Mouse (Mus musculus) hindbrain, embryonic 13.5 days (tissue): ENCODE measurements at regions not wholly inside any gene's neighbourhood (a gene's known extent, or its start where the extent isn't known, plus 50 kb on each side); places are given as distances from the start of the nearest gene placed in this dataset.
"Not testable (repeated sequence)": the region's sequence is repeated elsewhere in the genome, so short reads cannot be mapped to it uniquely, and the experiment has no call there.

Experiments used
- ATAC-seq: fragments of 200-750 bp; cut with Nextera tagmentation; 2 replicates; pipeline ENCODE4 v1.8.0; 2017; ENCODE audit warnings: moderate TSS enrichment; ENCODE audit not compliant: low FRiP score
- H3K27ac ChIP-seq: fragments of 300-500 bp; sonication (generic); 2 replicates; pipeline ENCODE4 v1.5.1; 2015; ENCODE audit warnings: inconsistent platforms, mild to moderate bottlenecking, moderate library complexity
- H3K27me3 ChIP-seq: fragments of 300-500 bp; sonication (generic); 2 replicates; pipeline ENCODE4 v1.6.1; 2015; ENCODE audit warnings: mild to moderate bottlenecking, inconsistent platforms
- H3K36me3 ChIP-seq: fragments of 300-500 bp; sonication (generic); 2 replicates; pipeline ENCODE4 v1.6.1; 2015; ENCODE audit warnings: mild to moderate bottlenecking, inconsistent platforms
- H3K4me1 ChIP-seq: fragments of 300-500 bp; sonication (generic); replicated peaks from 2 replicates; pipeline ENCODE4 v1.6.1; 2015; ENCODE audit warnings: inconsistent platforms
- H3K4me2 ChIP-seq: fragments of 300-500 bp; sonication (generic); 2 replicates; pipeline ENCODE4 v1.6.1; 2015; ENCODE audit warnings: inconsistent platforms, mild to moderate bottlenecking, moderate library complexity
- H3K4me3 ChIP-seq: fragments of 300-500 bp; sonication (generic); 2 replicates; pipeline ENCODE4 v1.5.1; 2015; ENCODE audit warnings: mild to moderate bottlenecking, inconsistent platforms
- H3K9ac ChIP-seq: fragments of 300-500 bp; sonication (generic); 2 replicates; pipeline ENCODE4 v1.6.1; 2015; ENCODE audit warnings: mild to moderate bottlenecking, inconsistent platforms
- H3K9me3 ChIP-seq: fragments of 300-500 bp; sonication (generic); 2 replicates; pipeline ENCODE4 v1.6.1; 2016; ENCODE audit warnings: inconsistent platforms
- WGBS: fragments of 180-500 bp; shearing (Covaris S2); methylation state at CpG from one replicate; pipeline ENCODE4 v1.1.7; 2015; 5-methylcytosine and 5-hydroxymethylcytosine counted together

DNA sequence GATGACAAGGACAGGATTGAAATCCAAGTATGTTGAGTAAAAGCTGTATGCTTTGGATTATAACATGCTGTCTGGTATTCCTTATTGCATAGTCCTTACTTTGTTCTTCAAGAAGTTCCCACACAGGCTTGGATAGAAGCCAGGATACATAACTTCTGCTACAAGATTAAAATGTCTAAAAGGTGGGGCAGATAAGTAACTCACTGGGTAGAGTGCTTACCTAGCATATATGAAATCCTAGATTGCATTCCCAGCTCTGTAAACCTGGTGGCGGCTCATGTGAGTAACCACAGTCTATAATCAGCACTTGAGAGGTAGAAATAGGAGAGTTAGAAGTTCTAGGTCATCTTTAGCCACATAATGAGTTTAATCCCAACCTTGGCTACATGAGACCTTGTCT lies 126.0 kb upstream of the Try4 start:
- H3K27ac ChIP-seq = no peak overlapping the region

DNA sequence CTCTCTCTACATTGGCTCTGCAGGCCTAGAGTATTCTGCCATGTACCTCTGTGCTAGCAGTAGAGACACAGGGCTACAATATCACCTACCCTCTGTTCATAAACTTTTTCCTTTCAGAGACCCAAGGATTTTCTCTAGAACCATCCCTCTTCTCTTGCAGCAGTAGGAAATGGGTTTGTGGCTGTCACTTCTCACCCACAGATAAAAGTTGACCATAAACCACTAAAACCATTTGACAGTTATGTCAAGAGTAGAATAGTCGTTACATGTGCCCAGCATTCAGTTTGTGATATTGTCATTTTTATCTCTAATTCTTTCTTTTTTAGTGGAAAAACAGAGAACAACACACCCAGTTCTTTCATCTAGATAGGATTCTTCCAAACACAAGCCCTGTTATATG lies 128.2 kb upstream of the 2210010C04Rik start:
- WGBS = 81% methylated on average over 1 of the region's 1 CpGs
- no peak for ATAC-seq
- H3K9me3 ChIP-seq = no peaks in the 10 kb centered on the region

More for the DNA sequence above, 126.0 kb upstream of the Try4 start:
- H3K9me3 ChIP-seq = no peaks in the 10 kb centered on the region
- no peak overlapping the region for H3K9ac ChIP-seq
- H3K4me3 ChIP-seq = no peak overlapping the region
- H3K36me3 ChIP-seq = no peaks in the 10 kb centered on the region
- no peaks in the 10 kb centered on the region for H3K4me1 ChIP-seq
- no peak overlapping the region for H3K4me2 ChIP-seq
- no peak for ATAC-seq
- 90% methylated on average over 1 of the region's 1 CpGs for WGBS
- no peaks in the 10 kb centered on the region for H3K27me3 ChIP-seq

DNA sequence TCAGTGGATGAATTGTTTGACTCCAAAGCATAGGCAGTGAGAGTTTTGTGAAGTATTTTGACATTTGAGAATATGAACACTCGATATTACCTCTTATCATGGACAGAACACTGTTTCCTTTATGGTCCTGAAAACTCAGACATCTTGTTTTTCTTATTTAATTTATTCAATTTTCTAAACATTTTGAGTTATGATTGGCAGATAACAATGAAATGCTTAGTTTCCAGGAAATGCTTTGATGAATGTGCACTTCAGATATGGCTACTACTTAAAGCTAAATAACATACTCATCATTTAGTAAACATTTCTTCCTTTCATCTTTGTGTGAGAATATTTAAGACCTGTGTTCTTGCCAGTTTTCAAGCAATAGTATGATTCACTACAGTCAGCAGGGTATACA lies 126.4 kb upstream of the 2210010C04Rik start:
- Histone ChIP-seq H3K36me3 (no peaks in the 10 kb centered on the region), H3K9ac (no peak overlapping the region), H3K4me2 (no peak overlapping the region), H3K27me3 (no peaks in the 10 kb centered on the region), H3K27ac (no peak overlapping the region), H3K4me3 (no peak overlapping the region), H3K4me1 (no peaks in the 10 kb centered on the region), H3K9me3 (no peaks in the 10 kb centered on the region)
- no peak for ATAC-seq
- 81% methylated on average over 1 of the region's 1 CpGs for WGBS

More for the DNA sequence above, 128.2 kb upstream of the 2210010C04Rik start:
- Histone ChIP-seq H3K27me3 (no peaks in the 10 kb centered on the region), H3K9ac (no peak overlapping the region), H3K36me3 (no peaks in the 10 kb centered on the region), H3K4me3 (no peak overlapping the region), H3K4me2 (no peak overlapping the region), H3K27ac (no peak overlapping the region), H3K4me1 (no peaks in the 10 kb centered on the region)

DNA sequence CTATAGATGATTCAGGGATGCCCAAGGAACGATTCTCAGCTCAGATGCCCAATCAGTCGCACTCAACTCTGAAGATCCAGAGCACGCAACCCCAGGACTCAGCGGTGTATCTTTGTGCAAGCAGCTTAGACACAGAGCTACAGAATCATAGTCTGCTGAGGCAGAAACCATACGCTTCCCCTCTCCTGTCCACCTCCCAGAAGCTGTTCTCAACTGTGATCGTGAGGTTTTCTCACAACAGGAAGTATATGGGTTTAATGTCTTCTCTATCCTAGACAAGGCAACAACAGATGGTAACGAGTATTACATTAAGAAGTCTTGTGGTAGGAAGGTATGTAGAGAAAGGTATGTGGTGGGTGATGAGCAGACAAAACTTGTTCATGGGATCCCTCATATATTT lies 116.8 kb upstream of the 2210010C04Rik start:
- Histone ChIP-seq H3K9ac (no peak overlapping the region), H3K9me3 (no peaks in the 10 kb centered on the region), H3K36me3 (no peaks in the 10 kb centered on the region), H3K4me2 (no peak overlapping the region), H3K27me3 (no peaks in the 10 kb centered on the region), H3K4me3 (no peak overlapping the region), H3K4me1 (no peaks in the 10 kb centered on the region), H3K27ac (no peak overlapping the region)
- 93% methylated on average over 7 of the region's 7 CpGs for WGBS
- ATAC-seq = no peak

DNA sequence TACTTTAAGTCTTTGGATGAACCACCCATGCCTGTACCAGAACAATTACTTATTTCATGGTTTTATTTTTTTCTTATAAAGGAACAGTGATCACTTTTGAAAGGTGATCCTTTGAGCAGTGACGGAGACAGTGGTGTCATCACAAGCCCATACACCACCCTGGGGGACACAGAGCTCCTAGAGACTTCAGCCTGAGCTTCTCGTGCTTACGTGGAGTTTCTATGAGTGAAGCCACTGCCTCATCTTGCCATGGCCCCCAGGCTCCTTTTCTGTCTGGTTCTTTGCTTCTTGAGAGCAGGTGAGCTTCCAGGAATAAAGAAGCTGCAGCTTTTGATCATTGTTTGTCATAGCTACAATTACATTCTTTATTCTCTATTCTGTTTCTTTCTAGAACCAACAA lies 116.2 kb upstream of the 2210010C04Rik start:
- 88% methylated on average over 3 of the region's 3 CpGs for WGBS
- no peak overlapping the region for H3K4me2 ChIP-seq
- ATAC-seq = no peak
- no peak overlapping the region for H3K27ac ChIP-seq
- no peaks in the 10 kb centered on the region for H3K9me3 ChIP-seq
- no peaks in the 10 kb centered on the region for H3K27me3 ChIP-seq
- no peak overlapping the region for H3K9ac ChIP-seq
- H3K4me3 ChIP-seq = no peak overlapping the region
- H3K4me1 ChIP-seq = no peaks in the 10 kb centered on the region
- no peaks in the 10 kb centered on the region for H3K36me3 ChIP-seq

DNA sequence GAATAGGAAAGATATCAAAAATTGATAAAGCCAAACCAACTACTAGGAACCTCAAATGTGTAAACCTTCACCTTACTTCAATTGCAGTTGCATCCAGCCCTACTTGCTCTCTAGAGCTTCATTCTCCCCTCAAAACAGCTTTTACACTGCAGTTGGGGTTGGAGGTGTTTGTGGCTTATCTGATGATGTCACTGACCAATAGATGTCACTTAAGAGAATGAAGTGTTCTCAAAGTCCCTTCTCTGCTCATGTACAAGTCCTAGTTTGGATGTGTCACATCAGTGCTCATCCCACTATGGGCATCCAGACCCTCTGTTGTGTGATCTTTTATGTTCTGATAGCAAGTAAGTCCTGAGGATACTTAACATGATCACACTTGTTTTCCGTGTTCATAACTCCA lies 105.6 kb upstream of the 2210010C04Rik start:
- no peak for ATAC-seq

DNA sequence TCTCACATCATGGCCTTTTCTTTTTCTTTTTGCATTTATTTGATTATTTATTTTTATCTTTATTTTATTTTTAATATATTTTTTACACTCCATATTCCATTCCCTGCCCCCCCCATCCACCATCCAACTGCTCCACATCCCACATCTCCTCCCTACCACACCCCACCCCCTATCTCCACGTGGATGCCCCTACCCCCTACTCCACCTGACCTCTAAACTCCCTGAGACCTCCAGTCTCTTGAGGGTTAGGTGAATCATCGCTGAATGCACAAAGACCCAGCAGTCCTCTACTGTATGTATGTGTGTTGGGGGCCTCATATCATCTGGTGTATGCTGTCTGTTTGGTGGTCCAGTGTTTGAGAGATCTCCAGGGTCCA lies 102.1 kb upstream of the 2210010C04Rik start:
- not testable (repeated sequence) for ATAC-seq

More for the DNA sequence above, 105.6 kb upstream of the 2210010C04Rik start:
- Histone ChIP-seq H3K36me3 (no peaks in the 10 kb centered on the region), H3K9ac (no peak overlapping the region), H3K4me3 (no peak overlapping the region), H3K4me2 (no peak overlapping the region), H3K4me1 (no peaks in the 10 kb centered on the region), H3K27me3 (no peaks in the 10 kb centered on the region), H3K27ac (no peak overlapping the region), H3K9me3 (no peaks in the 10 kb centered on the region)
- 96% methylated on average over 1 of the region's 1 CpGs for WGBS

DNA sequence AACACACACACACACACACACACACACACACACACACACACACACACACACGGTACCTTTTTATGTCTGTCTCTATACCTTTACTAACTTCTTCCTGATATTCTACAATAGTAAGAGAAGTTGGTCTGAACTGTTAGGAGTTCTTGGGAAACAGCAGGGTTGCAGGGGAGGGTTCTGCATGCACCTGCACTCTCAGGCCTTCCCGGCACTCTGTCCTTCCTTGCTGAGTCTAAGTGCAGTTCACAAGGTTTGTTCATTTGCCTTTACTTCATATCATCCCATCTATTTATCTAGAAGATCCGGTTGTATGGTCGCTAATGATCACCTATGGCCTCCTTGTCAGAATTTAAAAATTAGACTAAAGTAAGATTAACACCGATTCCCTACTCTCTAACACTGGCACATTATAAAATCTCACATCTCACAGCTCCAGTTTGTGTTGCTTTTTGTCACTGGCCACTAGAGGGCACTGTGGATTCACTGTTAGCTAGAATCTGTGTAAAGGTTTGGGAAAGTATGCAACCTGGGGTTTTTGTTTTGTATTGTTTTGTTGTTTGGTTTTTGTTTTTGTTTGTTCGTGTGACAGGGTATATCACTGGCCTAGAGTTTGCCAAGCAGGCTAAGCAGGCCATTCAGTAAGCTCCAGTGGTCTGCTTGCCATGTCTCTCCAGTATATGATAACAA lies 101.5 kb upstream of the 2210010C04Rik start:
- H3K4me1 ChIP-seq = no peaks in the 10 kb centered on the region
- no peaks in the 10 kb centered on the region for H3K27me3 ChIP-seq
- H3K9me3 ChIP-seq = no peaks in the 10 kb centered on the region
- H3K36me3 ChIP-seq = no peaks in the 10 kb centered on the region
- no peak overlapping the region for H3K27ac ChIP-seq
- H3K4me3 ChIP-seq = no peak overlapping the region
- no peak overlapping the region for H3K9ac ChIP-seq
- H3K4me2 ChIP-seq = no peak overlapping the region
- WGBS = 35% methylated on average over 6 of the region's 6 CpGs
- ATAC-seq = peak; percentile 73

More for the DNA sequence above, 102.1 kb upstream of the 2210010C04Rik start:
- not testable (repeated sequence) for H3K36me3 ChIP-seq, H3K9ac ChIP-seq, H3K27ac ChIP-seq, H3K9me3 ChIP-seq, H3K4me2 ChIP-seq, H3K4me1 ChIP-seq, H3K4me3 ChIP-seq, H3K27me3 ChIP-seq
- 40% methylated on average over 2 of the region's 2 CpGs for whole genome bisulfite sequencing

DNA sequence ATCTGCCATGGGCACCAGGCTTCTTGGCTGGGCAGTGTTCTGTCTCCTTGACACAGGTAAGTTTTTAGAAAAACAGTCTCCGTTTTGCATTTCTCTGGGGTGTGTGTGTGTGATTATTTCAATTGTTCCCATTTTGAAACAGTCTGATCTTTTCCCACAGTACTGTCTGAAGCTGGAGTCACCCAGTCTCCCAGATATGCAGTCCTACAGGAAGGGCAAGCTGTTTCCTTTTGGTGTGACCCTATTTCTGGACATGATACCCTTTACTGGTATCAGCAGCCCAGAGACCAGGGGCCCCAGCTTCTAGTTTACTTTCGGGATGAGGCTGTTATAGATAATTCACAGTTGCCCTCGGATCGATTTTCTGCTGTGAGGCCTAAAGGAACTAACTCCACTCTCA lies 99.9 kb upstream of the 2210010C04Rik start:
- ATAC-seq = no peak
- Histone ChIP-seq H3K27me3 (no peaks in the 10 kb centered on the region), H3K4me2 (no peak overlapping the region), H3K4me1 (no peaks in the 10 kb centered on the region), H3K27ac (no peak overlapping the region), H3K9me3 (no peaks in the 10 kb centered on the region), H3K4me3 (no peak overlapping the region), H3K9ac (no peak overlapping the region), H3K36me3 (no peaks in the 10 kb centered on the region)
- WGBS = 82% methylated on average over 4 of the region's 4 CpGs

DNA sequence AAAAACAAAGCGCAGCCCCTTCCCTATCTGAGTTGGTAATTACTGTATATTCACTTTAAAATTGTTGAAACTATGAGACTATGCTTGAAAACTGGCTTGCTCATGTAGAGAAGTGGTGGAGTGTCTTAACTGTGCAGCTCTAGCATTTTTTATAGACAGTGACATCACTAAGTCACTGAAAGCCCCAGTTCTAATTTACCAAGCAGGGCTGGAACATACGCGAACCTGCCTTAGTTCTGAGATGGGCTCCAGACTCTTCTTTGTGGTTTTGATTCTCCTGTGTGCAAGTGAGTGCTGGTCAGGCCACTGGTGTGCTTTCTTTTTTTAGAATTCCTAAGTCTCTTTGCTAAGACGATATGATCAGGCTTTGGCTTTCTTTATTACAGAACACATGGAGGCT lies 94.6 kb upstream of the 2210010C04Rik start:
- no peak overlapping the region for H3K4me3 ChIP-seq
- H3K9ac ChIP-seq = no peak overlapping the region
- no peak for ATAC-seq
- no peaks in the 10 kb centered on the region for H3K9me3 ChIP-seq
- H3K4me2 ChIP-seq = no peak overlapping the region
- H3K36me3 ChIP-seq = no peaks in the 10 kb centered on the region
- 88% methylated on average over 4 of the region's 4 CpGs for WGBS
- H3K4me1 ChIP-seq = no peaks in the 10 kb centered on the region
- H3K27me3 ChIP-seq = no peaks in the 10 kb centered on the region
- no peak overlapping the region for H3K27ac ChIP-seq

DNA sequence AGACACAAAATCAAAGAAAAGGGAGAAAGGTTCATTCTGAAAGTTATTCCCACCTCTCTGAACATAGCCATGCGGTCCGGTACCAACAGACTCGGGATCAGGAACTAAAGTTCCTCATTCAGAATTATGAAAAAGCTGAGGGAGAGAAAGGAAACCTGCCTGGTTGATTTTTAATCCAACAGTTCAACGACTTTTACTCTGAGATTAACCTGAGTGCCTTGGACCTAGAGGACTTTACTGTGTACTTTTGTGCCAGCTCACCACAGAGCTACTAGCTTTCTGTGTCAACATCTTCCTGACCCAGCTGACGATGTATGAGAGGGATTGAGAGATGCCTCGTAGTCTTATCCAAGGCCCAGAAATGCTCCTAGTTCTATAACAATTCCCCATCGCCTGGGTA lies 92.5 kb upstream of the 2210010C04Rik start:
- Histone ChIP-seq H3K9ac (no peak overlapping the region), H3K4me2 (no peak overlapping the region), H3K4me1 (no peaks in the 10 kb centered on the region), H3K4me3 (no peak overlapping the region), H3K9me3 (no peaks in the 10 kb centered on the region), H3K27me3 (no peaks in the 10 kb centered on the region), H3K36me3 (no peaks in the 10 kb centered on the region), H3K27ac (no peak overlapping the region)
- ATAC-seq = no peak
- WGBS = 91% methylated on average over 7 of the region's 7 CpGs

DNA sequence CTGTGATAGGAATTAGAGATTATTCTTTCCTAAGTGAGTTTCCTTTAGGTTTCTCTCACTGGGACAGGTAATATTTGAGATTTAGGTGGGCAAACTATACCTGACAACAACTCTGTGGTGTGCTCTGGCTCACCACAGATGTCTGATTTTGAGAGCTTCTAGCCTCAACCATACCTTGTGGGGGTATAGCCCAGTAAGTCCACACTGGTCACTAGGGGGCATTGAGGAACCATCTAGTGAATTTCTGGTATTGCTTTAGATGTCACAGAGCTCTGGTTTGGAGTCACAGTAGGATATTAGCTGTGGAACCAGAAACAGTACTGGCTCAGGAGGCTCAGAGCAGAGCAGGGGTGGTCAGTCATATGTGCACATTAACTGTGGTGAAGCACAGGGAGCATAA lies 91.5 kb upstream of the 2210010C04Rik start:
- no peak overlapping the region for H3K4me2 ChIP-seq
- no peaks in the 10 kb centered on the region for H3K36me3 ChIP-seq
- no peak overlapping the region for H3K9ac ChIP-seq
- H3K4me1 ChIP-seq = no peaks in the 10 kb centered on the region
- H3K27me3 ChIP-seq = no peaks in the 10 kb centered on the region
- H3K27ac ChIP-seq = no peak overlapping the region
- H3K4me3 ChIP-seq = no peak overlapping the region
- ATAC-seq = no peak
- H3K9me3 ChIP-seq = no peaks in the 10 kb centered on the region

DNA sequence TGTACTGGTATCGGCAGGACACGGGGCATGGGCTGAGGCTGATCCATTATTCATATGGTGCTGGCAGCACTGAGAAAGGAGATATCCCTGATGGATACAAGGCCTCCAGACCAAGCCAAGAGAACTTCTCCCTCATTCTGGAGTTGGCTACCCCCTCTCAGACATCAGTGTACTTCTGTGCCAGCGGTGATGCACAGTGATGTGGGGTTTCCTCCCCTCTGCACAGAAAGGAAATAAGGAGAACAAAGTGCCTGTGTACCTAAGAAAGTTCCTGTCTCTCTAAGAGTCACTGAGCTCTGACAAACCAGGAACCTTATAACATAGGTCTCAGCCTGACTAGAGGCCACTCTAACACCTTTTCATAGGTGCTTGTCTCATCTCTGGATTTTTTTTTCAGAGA lies 86.3 kb upstream of the 2210010C04Rik start:
- no peaks in the 10 kb centered on the region for H3K4me1 ChIP-seq
- H3K27me3 ChIP-seq = no peaks in the 10 kb centered on the region
- H3K9ac ChIP-seq = no peak overlapping the region
- no peaks in the 10 kb centered on the region for H3K9me3 ChIP-seq
- H3K4me3 ChIP-seq = no peak overlapping the region
- no peak for ATAC-seq
- 93% methylated on average over 3 of the region's 3 CpGs for WGBS
- no peaks in the 10 kb centered on the region for H3K36me3 ChIP-seq
- no peak overlapping the region for H3K27ac ChIP-seq
- H3K4me2 ChIP-seq = no peak overlapping the region
